ENCODE assay signal across 17 mouse cellular contexts in genomic region chr7:120897054-120897453, GRCm38 (mm10). TPM values are rescaled to one million over a fixed set of nuclear protein-coding genes. Genes with fewer than 3 reads are reported as not detected.
DNase-seq lines count a peak whose midpoint lies in the region; ATAC-seq and TF ChIP-seq lines count a peak whose summit lies in the region.
"Had no signal": no experiment of that assay in that cellular context is flagged by ENCODE, and none has a peak within 500 bp of the region (broad histone marks: within the 10 kb centered on the region; RNA-seq: fewer than 3 reads in every experiment).

No protein-coding gene starts in this region.

- 80% methylated on average over 7 of the region's 7 CpGs for WGBS in heart, embryonic 10.5 days
- 42% methylated on average over 7 of the region's 7 CpGs for WGBS in kidney, postnatal 0 days

- H3K4me3 ChIP-seq in heart, embryonic 10.5 days, result no peak overlapping the region
- H3K4me3 ChIP-seq in kidney, postnatal 0 days (replicated peaks; ENCODE audit: low read depth, low read length), result no peak overlapping the region
- H3K4me3 ChIP-seq: heart, embryonic 13.5 days; hindbrain, embryonic 15.5 days; intestine, embryonic 15.5 days had no signal

- H3K4me1 ChIP-seq in heart, embryonic 10.5 days, result peaks cover 7% of the 10 kb centered on the region
- H3K4me1 ChIP-seq in kidney, postnatal 0 days (replicated peaks; ENCODE audit: insufficient read depth, low read length), result no peaks in the 10 kb centered on the region
- H3K4me1 ChIP-seq: hindbrain, embryonic 15.5 days; intestine, embryonic 15.5 days had no signal

- peak; percentile 86 for DNase-seq in heart, adult 11 months
- DNase-seq in heart, embryonic 10.5 days (ENCODE audit: low spot score), result no peak
- DNase-seq in heart, postnatal 10 days, result peak; percentile 24 to 29
- no peak for DNase-seq in heart, postnatal 36 days
- DNase-seq in kidney, postnatal 0 days (ENCODE audit: low spot score), result peak; percentile 24
- DNase-seq in kidney, adult 9 months, result no peak
- DNase-seq: B cell, adult 2 months; gastrocnemius, postnatal 10 days; heart, postnatal 4 days; kidney, adult 11 months had no signal

- no peaks in the 10 kb centered on the region for H3K9me3 ChIP-seq in heart, embryonic 10.5 days
- H3K9me3 ChIP-seq in kidney, postnatal 0 days (replicated peaks; ENCODE audit: low read length), result no peaks in the 10 kb centered on the region
- H3K9me3 ChIP-seq: G1E; heart, embryonic 13.5 days; hindbrain, embryonic 15.5 days; intestine, embryonic 15.5 days had no signal

- no peaks in the 10 kb centered on the region for H3K27me3 ChIP-seq in heart, embryonic 10.5 days (ENCODE audit: insufficient read depth, poor library complexity, severe bottlenecking)
- no peaks in the 10 kb centered on the region for H3K27me3 ChIP-seq in kidney, postnatal 0 days (ENCODE audit: insufficient read depth, low read length)
- H3K27me3 ChIP-seq: CH12.LX; heart, embryonic 13.5 days; hindbrain, embryonic 15.5 days; intestine, embryonic 15.5 days; Patski had no signal

- no peak overlapping the region for H3K27ac ChIP-seq in heart, embryonic 10.5 days
- no peak overlapping the region for H3K27ac ChIP-seq in kidney, postnatal 0 days
- H3K27ac ChIP-seq: heart, embryonic 13.5 days; hindbrain, embryonic 15.5 days; intestine, embryonic 15.5 days had no signal

- H3K9ac ChIP-seq in kidney, postnatal 0 days (ENCODE audit: low read depth, low read length), result no peak overlapping the region
- H3K9ac ChIP-seq: heart, embryonic 13.5 days; hindbrain, embryonic 15.5 days; intestine, embryonic 15.5 days had no signal

- 0 out of 2 replicates have a peak, but pooled peaks have one; percentile 43 for ATAC-seq in kidney, postnatal 0 days (replicated peaks; ENCODE audit: low FRiP score, low read depth)
- ATAC-seq: forebrain, embryonic 14.5 days; intestine, embryonic 15.5 days; Patski had no signal

- H3K36me3 ChIP-seq in heart, embryonic 10.5 days, result peaks cover 10% of the 10 kb centered on the region; the same call in 1 of the 2 replicates
- peaks cover 5% of the 10 kb centered on the region; the same call in 1 of the 2 replicates for H3K36me3 ChIP-seq in kidney, postnatal 0 days (ENCODE audit: insufficient read depth, low read length)

- H3K4me2 ChIP-seq in kidney, postnatal 0 days (ENCODE audit: low read length), result no peak overlapping the region
- H3K4me2 ChIP-seq: heart, embryonic 13.5 days; hindbrain, embryonic 15.5 days; intestine, embryonic 15.5 days had no signal

- no peak for TF ChIP-seq CTCF in kidney, postnatal 0 days (IDR thresholded peaks at IDR 0.05; ENCODE audit: low read depth)

- intact Hi-C loops in heart, postnatal 10 days (cut with DNase I), result no loop called here
- intact Hi-C loops in heart, postnatal 36 days (cut with DNase I), result loop anchor here (5.0 kb wide), 1 partner anchor 55 kb away; the partner anchor contains the start of gene Eef2k

RNA-seq across cellular contexts. Expression of gene Polr3e, which starts 20.5 kb away (rescaled TPM):
- polyA plus RNA-seq in heart, embryonic 10.5 days (2016; fragmentation: Nextera tagmentation; extraction: Ambion mirVana), result 32.3 and 36.9 TPM in 2 replicates
- total RNA-seq in heart, postnatal 10 days (2021), result 10 to 100 TPM; 15.1 to 15.4 TPM
- total RNA-seq in heart, postnatal 36 days (2021), result 10 to 100 TPM in 1 of 2 experiments, 1 to 10 TPM in 1; 8.2 to 10.5 TPM
- polyA plus RNA-seq in kidney, postnatal 0 days (2015; fragmentation: Nextera tagmentation; extraction: Ambion mirVana), result 31.8 and 34.0 TPM in 2 replicates

RNA-seq across cellular contexts. Expression of gene Eef2k, which starts 54.4 kb away (rescaled TPM):
- polyA plus RNA-seq in heart, embryonic 10.5 days (2016; fragmentation: Nextera tagmentation; extraction: Ambion mirVana), result 16.3 and 17.3 TPM in 2 replicates
- total RNA-seq in heart, postnatal 10 days (2021), result 10 to 100 TPM; 37.0 to 37.2 TPM
- 10 to 100 TPM; 34.3 TPM for total RNA-seq in heart, postnatal 36 days (2021)
- 13.8 and 14.9 TPM in 2 replicates for polyA plus RNA-seq in kidney, postnatal 0 days (2015; fragmentation: Nextera tagmentation; extraction: Ambion mirVana)

Comparison
In these comparisons a context has a peak if more than half of its experiments do, and no peak if none do; other contexts are left out.
1. DNase-seq: peak in heart, adult 11 months (single experiment), heart, postnatal 10 days (2 of 2) and kidney, postnatal 0 days (single experiment); none in heart, embryonic 10.5 days (single experiment), heart, postnatal 36 days (0 of 2) and kidney, adult 9 months (single experiment).